Mouse (Mus musculus): ENCODE results near the gene Ntrk2. TPM values are rescaled to one million over a fixed set of nuclear protein-coding genes. Genes with fewer than 3 reads are reported as not detected.

The Ntrk2 gene
- polyA plus RNA-seq, 1 experiment, result 0.81 TPM

DNA sequence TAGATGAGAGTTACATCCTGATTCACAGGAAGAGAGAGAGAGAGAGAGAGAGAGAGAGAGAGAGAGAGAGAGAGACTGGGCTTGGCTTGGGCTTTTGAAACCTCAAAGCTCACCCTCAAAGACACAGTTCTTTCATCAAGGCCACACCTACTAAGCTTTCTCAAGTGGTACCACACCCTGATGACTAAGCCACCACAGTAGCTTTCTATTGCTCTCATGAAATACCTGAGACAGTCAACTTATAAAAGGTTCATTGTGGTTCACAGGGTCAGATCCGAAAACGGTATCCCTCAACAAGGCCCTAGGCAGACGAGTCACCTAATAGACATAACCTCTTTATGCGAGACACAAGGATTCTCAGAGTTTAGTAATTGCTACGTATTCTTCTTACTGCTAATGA is 76.5 kb downstream of the Ntrk2 start:
- H3K27me3 ChIP-seq (ENCODE audit: control insufficient read depth, insufficient read depth, low read length), result no peaks in the 10 kb centered on the region
- TF ChIP-seq CTCF (IDR thresholded peaks at IDR 0.05; ENCODE audit: extremely low read depth, insufficient read length, insufficient replicate concordance, low read depth, low read length), result no peak
- no peak for TF ChIP-seq POLR2A (IDR thresholded peaks at IDR 0.05; ENCODE audit: low read depth, low read length)
- no peak overlapping the region for H3K27ac ChIP-seq (ENCODE audit: insufficient read depth, low read depth, low read length)
- no peaks in the 10 kb centered on the region for H3K36me3 ChIP-seq (ENCODE audit: control insufficient read depth, insufficient read depth, low read length)
- 84% methylated on average over 5 of the region's 5 CpGs for WGBS
- H3K4me3 ChIP-seq (ENCODE audit: low read depth, low read length), result no peak overlapping the region
- H3K4me1 ChIP-seq (ENCODE audit: control insufficient read depth, insufficient read depth, insufficient read length, low read length), result no peaks in the 10 kb centered on the region

DNA sequence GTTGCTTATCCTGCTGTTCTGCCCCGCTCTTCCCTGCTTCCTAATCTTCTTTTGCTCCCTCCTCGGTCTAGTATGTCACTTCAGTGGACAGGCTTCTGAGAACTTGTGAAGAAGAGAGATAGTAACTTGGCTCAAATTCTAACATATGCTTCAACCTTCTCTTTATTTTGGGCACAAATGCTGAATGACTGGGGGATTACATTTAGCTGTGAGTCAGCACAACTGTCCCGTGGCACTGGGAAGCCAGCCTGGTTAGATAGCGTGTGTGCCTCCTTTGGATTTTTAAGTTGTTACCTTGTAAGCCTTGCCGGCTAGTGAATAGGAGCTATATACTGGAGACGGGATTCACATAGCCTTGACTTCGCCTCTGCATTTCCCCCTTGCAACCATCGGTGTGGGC is 79.7 kb downstream of the Ntrk2 start:
- Histone ChIP-seq H3K36me3 (ENCODE audit: control insufficient read depth, insufficient read depth, low read length) (no peaks in the 10 kb centered on the region), H3K4me3 (ENCODE audit: low read depth, low read length) (no peak overlapping the region)
- WGBS, result 82% methylated on average over 8 of the region's 8 CpGs

DNA sequence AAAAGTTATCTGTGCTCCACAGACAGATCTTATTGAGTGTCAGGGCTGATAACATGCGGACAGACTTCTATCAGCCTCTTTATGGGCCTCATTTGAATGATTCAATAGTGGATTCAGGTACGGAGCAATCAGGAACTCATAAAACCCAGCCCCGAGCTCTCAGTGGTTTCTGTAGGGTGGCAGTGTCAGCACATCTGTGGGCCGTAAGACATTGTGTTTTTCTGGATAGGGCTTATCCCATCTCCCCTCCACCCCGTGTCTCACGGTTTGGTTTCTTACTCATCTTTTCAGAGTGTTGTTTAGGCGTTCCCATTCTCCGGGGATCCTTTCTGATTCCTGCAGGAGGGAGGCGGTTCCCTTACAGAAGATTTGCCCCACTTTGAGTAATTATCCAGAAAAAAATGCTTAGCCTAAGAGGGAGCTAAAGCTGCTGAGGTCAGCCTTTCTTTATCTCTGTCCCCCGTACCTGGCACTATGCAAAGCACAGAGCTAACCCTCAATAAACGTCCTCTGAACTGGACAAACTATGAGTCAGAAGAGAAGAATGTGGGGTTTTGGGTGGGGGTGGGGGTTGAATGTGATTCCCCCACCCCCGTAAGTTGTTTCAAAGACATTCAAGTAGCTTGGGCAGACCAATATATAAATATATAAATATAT is 90.0 kb downstream of the Ntrk2 start:
- no peaks in the 10 kb centered on the region for H3K4me1 ChIP-seq (ENCODE audit: control insufficient read depth, insufficient read depth, insufficient read length, low read length)
- WGBS, result 31% methylated on average over 12 of the region's 12 CpGs
- no peak overlapping the region for H3K4me3 ChIP-seq (ENCODE audit: low read depth, low read length)
- no peaks in the 10 kb centered on the region for H3K27me3 ChIP-seq (ENCODE audit: control insufficient read depth, insufficient read depth, low read length)
- H3K27ac ChIP-seq (ENCODE audit: insufficient read depth, low read depth, low read length), result no peak overlapping the region
- no peaks in the 10 kb centered on the region for H3K36me3 ChIP-seq (ENCODE audit: control insufficient read depth, insufficient read depth, low read length)
- TF ChIP-seq CTCF (IDR thresholded peaks at IDR 0.05; ENCODE audit: extremely low read depth, insufficient read length, insufficient replicate concordance, low read depth, low read length) (no peak), POLR2A (IDR thresholded peaks at IDR 0.05; ENCODE audit: low read depth, low read length) (no peak)

More for the DNA sequence above, 79.7 kb downstream of the Ntrk2 start:
- no peak overlapping the region for H3K27ac ChIP-seq (ENCODE audit: insufficient read depth, low read depth, low read length)
- TF ChIP-seq CTCF (IDR thresholded peaks at IDR 0.05; ENCODE audit: extremely low read depth, insufficient read length, insufficient replicate concordance, low read depth, low read length), result no peak
- H3K4me1 ChIP-seq (ENCODE audit: control insufficient read depth, insufficient read depth, insufficient read length, low read length), result no peaks in the 10 kb centered on the region
- no peaks in the 10 kb centered on the region for H3K27me3 ChIP-seq (ENCODE audit: control insufficient read depth, insufficient read depth, low read length)

DNA sequence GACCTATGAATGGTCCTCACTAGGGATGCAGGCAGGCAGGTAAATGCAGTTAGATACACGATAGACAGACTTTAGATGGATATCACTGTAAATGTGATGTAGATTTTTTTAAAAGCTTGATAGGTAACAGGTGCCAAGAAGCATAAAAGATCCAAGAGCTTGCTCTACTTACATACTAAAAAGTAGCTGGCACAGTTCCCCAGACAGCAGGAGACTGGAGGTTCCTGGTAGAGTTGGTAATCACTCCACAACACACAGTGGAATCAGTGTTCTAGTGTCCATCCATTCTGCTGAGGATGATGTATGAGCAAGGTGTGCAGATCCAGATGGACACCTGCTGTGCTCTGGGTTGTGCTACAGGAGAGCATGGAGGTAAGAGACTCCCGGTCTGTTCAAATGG is 93.0 kb downstream of the Ntrk2 start:
- TF ChIP-seq CTCF (IDR thresholded peaks at IDR 0.05; ENCODE audit: extremely low read depth, insufficient read length, insufficient replicate concordance, low read depth, low read length) (no peak), POLR2A (IDR thresholded peaks at IDR 0.05; ENCODE audit: low read depth, low read length) (no peak)
- Histone ChIP-seq H3K4me1 (ENCODE audit: control insufficient read depth, insufficient read depth, insufficient read length, low read length) (no peaks in the 10 kb centered on the region), H3K4me3 (ENCODE audit: low read depth, low read length) (no peak overlapping the region), H3K27me3 (ENCODE audit: control insufficient read depth, insufficient read depth, low read length) (no peaks in the 10 kb centered on the region), H3K36me3 (ENCODE audit: control insufficient read depth, insufficient read depth, low read length) (no peaks in the 10 kb centered on the region), H3K27ac (ENCODE audit: insufficient read depth, low read depth, low read length) (no peak overlapping the region)
- WGBS, result 80% methylated on average over 2 of the region's 2 CpGs

DNA sequence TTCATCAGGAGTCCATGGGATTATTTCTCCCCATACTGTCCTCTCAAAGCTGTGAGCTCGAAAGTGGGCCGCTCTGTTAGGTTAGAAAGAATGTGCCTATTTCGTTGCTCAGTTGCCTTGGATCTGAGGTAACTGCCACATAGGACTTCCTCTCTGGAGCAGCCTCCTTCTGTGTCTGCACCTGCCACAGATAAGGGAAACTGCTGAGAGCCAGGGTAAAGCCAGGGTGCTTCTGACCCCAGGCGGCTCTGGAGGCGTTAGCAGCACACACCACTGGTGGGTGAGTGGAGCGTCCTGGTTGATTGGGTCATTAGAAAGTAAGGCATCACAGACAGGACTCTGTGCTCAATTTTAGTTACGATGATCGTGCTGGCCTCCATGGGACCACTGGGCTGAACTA is 95.9 kb downstream of the Ntrk2 start:
- H3K4me3 ChIP-seq (ENCODE audit: low read depth, low read length), result no peak overlapping the region
- whole genome bisulfite sequencing, result 60% methylated on average over 8 of the region's 8 CpGs
- H3K36me3 ChIP-seq (ENCODE audit: control insufficient read depth, insufficient read depth, low read length), result no peaks in the 10 kb centered on the region
- H3K27ac ChIP-seq (ENCODE audit: insufficient read depth, low read depth, low read length), result no peak overlapping the region
- TF ChIP-seq POLR2A (IDR thresholded peaks at IDR 0.05; ENCODE audit: low read depth, low read length) (no peak), CTCF (IDR thresholded peaks at IDR 0.05; ENCODE audit: extremely low read depth, insufficient read length, insufficient replicate concordance, low read depth, low read length) (no peak)
- no peaks in the 10 kb centered on the region for H3K4me1 ChIP-seq (ENCODE audit: control insufficient read depth, insufficient read depth, insufficient read length, low read length)
- H3K27me3 ChIP-seq (ENCODE audit: control insufficient read depth, insufficient read depth, low read length), result no peaks in the 10 kb centered on the region

DNA sequence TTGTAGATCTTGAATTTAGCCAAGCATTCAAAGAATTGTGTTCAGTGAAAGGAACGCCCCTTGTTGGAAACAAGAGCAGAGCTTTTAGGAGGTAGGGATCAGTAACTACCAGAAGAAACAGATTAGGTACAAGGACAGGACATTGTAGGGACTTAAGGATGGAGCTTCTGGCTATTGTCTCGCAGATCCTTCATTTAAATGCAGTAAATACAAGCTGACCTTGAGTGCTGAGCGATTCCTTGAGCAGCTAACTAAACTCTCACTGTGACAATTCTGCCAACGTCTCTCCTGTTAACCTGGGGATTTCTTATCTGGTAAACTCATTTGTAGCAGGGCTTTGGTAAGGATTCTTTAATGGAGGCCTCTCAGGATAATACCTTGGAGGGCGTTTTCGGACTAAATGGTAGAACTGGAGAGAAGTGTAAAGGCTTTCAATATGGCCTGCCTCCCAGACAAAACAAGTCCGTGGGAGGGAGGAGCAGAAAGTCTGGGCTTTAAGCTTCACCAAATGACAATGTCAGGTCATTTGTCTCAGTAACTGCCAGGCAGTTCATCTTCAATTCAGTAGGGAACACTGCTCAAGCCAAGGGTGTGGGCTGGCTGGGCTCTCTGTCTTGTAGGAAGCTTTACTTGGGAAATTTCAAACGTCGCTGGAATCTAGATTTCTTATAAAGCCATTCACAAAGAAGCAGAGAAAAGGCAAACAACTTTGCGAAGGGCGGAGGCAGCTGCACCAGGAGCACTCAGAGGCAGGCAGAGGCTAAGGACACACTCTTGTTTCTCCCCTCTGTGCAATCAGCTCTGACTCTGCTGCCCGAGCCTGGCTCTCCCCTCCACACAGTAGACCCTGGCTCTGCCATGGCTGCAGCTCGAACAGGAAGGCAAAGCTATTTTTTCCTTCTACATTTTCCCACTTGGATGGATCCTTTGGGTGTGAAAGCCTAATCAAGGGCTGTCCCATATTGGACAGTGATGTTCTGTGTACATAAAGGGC is 98.7 kb downstream of the Ntrk2 start:
- Histone ChIP-seq H3K4me3 (ENCODE audit: low read depth, low read length) (no peak overlapping the region), H3K27ac (ENCODE audit: insufficient read depth, low read depth, low read length) (no peak overlapping the region), H3K4me1 (ENCODE audit: control insufficient read depth, insufficient read depth, insufficient read length, low read length) (no peaks in the 10 kb centered on the region), H3K36me3 (ENCODE audit: control insufficient read depth, insufficient read depth, low read length) (no peaks in the 10 kb centered on the region), H3K27me3 (ENCODE audit: control insufficient read depth, insufficient read depth, low read length) (no peaks in the 10 kb centered on the region)
- 76% methylated on average over 13 of the region's 13 CpGs for WGBS
- TF ChIP-seq CTCF (IDR thresholded peaks at IDR 0.05; ENCODE audit: extremely low read depth, insufficient read length, insufficient replicate concordance, low read depth, low read length) (no peak), POLR2A (IDR thresholded peaks at IDR 0.05; ENCODE audit: low read depth, low read length) (no peak)

DNA sequence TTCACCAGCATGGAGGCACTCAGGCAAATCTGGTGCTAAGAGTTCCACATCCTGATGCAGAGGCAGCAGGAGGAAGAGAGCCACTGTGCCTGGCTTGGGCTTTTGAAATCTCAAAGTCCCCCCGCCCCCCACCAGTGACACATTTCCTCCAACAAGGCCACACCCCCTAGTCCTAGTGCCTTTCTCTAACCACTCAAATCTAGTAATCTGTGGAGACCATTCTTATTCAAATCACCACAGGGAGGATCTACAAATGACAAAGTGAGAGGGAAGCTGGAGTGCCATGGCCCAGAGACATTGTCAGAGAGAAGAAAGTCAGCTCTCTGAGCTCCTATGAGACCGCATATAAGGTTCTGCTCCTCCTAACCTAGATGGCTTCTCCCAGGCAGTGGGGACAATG is 105.6 kb downstream of the Ntrk2 start:
- H3K36me3 ChIP-seq (ENCODE audit: control insufficient read depth, insufficient read depth, low read length), result no peaks in the 10 kb centered on the region
- no peak overlapping the region for H3K4me3 ChIP-seq (ENCODE audit: low read depth, low read length)
- TF ChIP-seq CTCF (IDR thresholded peaks at IDR 0.05; ENCODE audit: extremely low read depth, insufficient read length, insufficient replicate concordance, low read depth, low read length) (no peak), POLR2A (IDR thresholded peaks at IDR 0.05; ENCODE audit: low read depth, low read length) (no peak)
- no peaks in the 10 kb centered on the region for H3K27me3 ChIP-seq (ENCODE audit: control insufficient read depth, insufficient read depth, low read length)
- no peaks in the 10 kb centered on the region for H3K4me1 ChIP-seq (ENCODE audit: control insufficient read depth, insufficient read depth, insufficient read length, low read length)
- WGBS, result 93% methylated on average over 2 of the region's 2 CpGs
- no peak overlapping the region for H3K27ac ChIP-seq (ENCODE audit: insufficient read depth, low read depth, low read length)
